Mouse (Mus musculus) cerebellum, adult 8-10 months (tissue): ENCODE data around the gene Pcdh20.

Experiments
- DNase-seq: peaks from one replicate; pipeline ENCODE4 v3.0.0; 2022

The Pcdh20 gene

GRCm38 (mm10) chr14:88470495-88471434 lies at the start of gene Pcdh20:
TSS of gene Pcdh20 (minus strand) at chr14:88471396.
- DNase-seq = no peak

- DNase-seq = no peak
These were observed 8.7 kb upstream of the Pcdh20 start for GRCm38 (mm10) chr14:88479909-88480308.

GRCm38 (mm10) chr14:88469956-88470355 lies 1.2 kb downstream of the Pcdh20 start:
- no peak for DNase-seq

- no peak for DNase-seq
These were observed 1.8 kb downstream of the Pcdh20 start for GRCm38 (mm10) chr14:88469361-88469760.

- no peak for DNase-seq
These were observed 4.8 kb downstream of the Pcdh20 start for GRCm38 (mm10) chr14:88466416-88466815.

GRCm38 (mm10) chr14:88464356-88464755 lies 6.8 kb downstream of the Pcdh20 start:
- no peak for DNase-seq

GRCm38 (mm10) chr14:88463357-88463756 lies 7.8 kb downstream of the Pcdh20 start:
- no peak for DNase-seq

GRCm38 (mm10) chr14:88462944-88463343 lies 8.3 kb downstream of the Pcdh20 start:
- DNase-seq = no peak

- DNase-seq = no peak
These were observed 10.5 kb downstream of the Pcdh20 start for GRCm38 (mm10) chr14:88460705-88461104.

GRCm38 (mm10) chr14:88443304-88443703 lies 27.9 kb downstream of the Pcdh20 start:
- no peak for DNase-seq

- DNase-seq = no peak
These were observed 41.8 kb downstream of the Pcdh20 start for GRCm38 (mm10) chr14:88429393-88429792.

GRCm38 (mm10) chr14:88427370-88427769 lies 43.8 kb downstream of the Pcdh20 start:
- DNase-seq = no peak
